Mouse (Mus musculus): ENCODE results near the gene Zpld1.

Gene Zpld1

GRCm38 (mm10) chr16:55297886-55298285 is at the start of gene Zpld1:
TSS of gene Zpld1 (minus strand) at chr16:55297986.
- DNase-seq, result no peak

- no peak for DNase-seq
These were observed 47.9 kb upstream of the Zpld1 start for GRCm38 (mm10) chr16:55345644-55346043.

- peak; percentile 10 to 31 for DNase-seq
These were observed 24.0 kb upstream of the Zpld1 start for GRCm38 (mm10) chr16:55321542-55322514.

- DNase-seq, result no peak
These were observed 19.2 kb upstream of the Zpld1 start for GRCm38 (mm10) chr16:55316996-55317395.

- DNase-seq, result no peak
These were observed 14.3 kb upstream of the Zpld1 start for GRCm38 (mm10) chr16:55312106-55312505.

GRCm38 (mm10) chr16:55282696-55283095 is 15.1 kb downstream of the Zpld1 start:
- DNase-seq, result no peak

GRCm38 (mm10) chr16:55277447-55277846 is 20.3 kb downstream of the Zpld1 start:
- DNase-seq, result peak; percentile 9 to 25

- DNase-seq, result no peak
These were observed 32.5 kb downstream of the Zpld1 start for GRCm38 (mm10) chr16:55265281-55265680.

GRCm38 (mm10) chr16:55260862-55261574 is 36.8 kb downstream of the Zpld1 start:
- no peak for DNase-seq

- no peak for DNase-seq
These were observed 38.1 kb downstream of the Zpld1 start for GRCm38 (mm10) chr16:55259719-55260118.

- DNase-seq, result no peak
These were observed 56.8 kb downstream of the Zpld1 start for GRCm38 (mm10) chr16:55240996-55241395.

GRCm38 (mm10) chr16:55228995-55229622 is 68.7 kb downstream of the Zpld1 start:
- no peak for DNase-seq

GRCm38 (mm10) chr16:55203945-55204344 is 93.8 kb downstream of the Zpld1 start:
- DNase-seq, result no peak

GRCm38 (mm10) chr16:55190397-55190796 is 107.4 kb downstream of the Zpld1 start:
- no peak for DNase-seq

- DNase-seq, result no peak
These were observed 112.4 kb downstream of the Zpld1 start for GRCm38 (mm10) chr16:55185370-55185769.
